Mouse (Mus musculus): ENCODE results near the gene Gm43191.

DNA sequence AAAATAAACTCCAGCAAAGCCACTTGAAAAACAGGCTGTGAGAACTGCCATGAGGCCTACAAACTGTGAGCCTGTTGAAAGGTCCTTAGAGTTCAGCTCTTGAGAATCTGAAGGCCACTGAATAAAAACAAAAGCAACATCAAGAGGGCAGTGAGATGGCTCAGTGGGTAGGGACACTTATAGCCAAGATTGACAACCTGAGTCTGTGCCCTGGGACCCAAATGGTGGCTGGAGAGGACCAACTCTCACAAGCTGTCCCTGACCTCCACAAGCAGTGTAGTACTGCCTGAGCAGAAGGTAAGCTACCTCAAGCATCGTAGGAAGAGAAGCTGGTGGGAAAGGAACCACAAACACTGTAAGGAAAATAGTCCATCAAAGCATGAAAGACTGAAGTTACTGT is at the start of gene Gm43191:
- TF ChIP-seq GATA1 (IDR thresholded peaks at IDR 0.05; ENCODE audit: low read length) (no peak), TAL1 (IDR thresholded peaks at IDR 0.05; ENCODE audit: low read length) (no peak)
